Mouse (Mus musculus) urinary bladder, postnatal 25 days (tissue): ENCODE measurements at regions not wholly inside any gene's neighbourhood (a gene's known extent, or its start where the extent isn't known, plus 50 kb on each side); places are given as distances from the start of the nearest gene placed in this dataset.
A peak's percentile ranks its signal among the peaks of the same experiment; 100 is the strongest.

Experiments
- DNase-seq: peaks from one replicate; pipeline ENCODE4 v3.0.0; 2022; ENCODE audit warnings: low spot score

GRCm38 (mm10) chr4:105912296-105912695 is 122.6 kb downstream of the Gm12728 start:
- no peak for DNase-seq

- DNase-seq, result no peak
Observed at GRCm38 (mm10) chr4:105914996-105915395, 125.3 kb downstream of the Gm12728 start.

GRCm38 (mm10) chr4:105916229-105916628 is 126.6 kb downstream of the Gm12728 start:
- no peak for DNase-seq

- no peak for DNase-seq
Observed at GRCm38 (mm10) chr4:105924781-105925382, 135.2 kb downstream of the Gm12728 start.

GRCm38 (mm10) chr4:105925506-105925905 is 135.8 kb downstream of the Gm12728 start:
- no peak for DNase-seq

- DNase-seq, result no peak
Observed at GRCm38 (mm10) chr4:105929658-105930057, 140.0 kb downstream of the Gm12728 start.

GRCm38 (mm10) chr4:105934971-105935370 is 145.3 kb downstream of the Gm12728 start:
- no peak for DNase-seq

GRCm38 (mm10) chr4:105936755-105937514 is 147.3 kb downstream of the Gm12728 start:
- DNase-seq, result no peak

GRCm38 (mm10) chr4:105937587-105937986 is 147.9 kb downstream of the Gm12728 start:
- DNase-seq, result no peak

GRCm38 (mm10) chr4:105938886-105939285 is 149.2 kb downstream of the Gm12728 start:
- DNase-seq, result no peak

GRCm38 (mm10) chr4:105939636-105940199 is 150.0 kb downstream of the Gm12728 start:
- DNase-seq, result no peak

GRCm38 (mm10) chr4:105940891-105941290 is 151.2 kb downstream of the Gm12728 start:
- DNase-seq, result no peak

- DNase-seq, result peak; percentile 67
Observed at GRCm38 (mm10) chr4:105941785-105942184, 152.1 kb downstream of the Gm12728 start.

GRCm38 (mm10) chr4:105944962-105945361 is 155.3 kb downstream of the Gm12728 start:
- no peak for DNase-seq

- no peak for DNase-seq
Observed at GRCm38 (mm10) chr4:105945921-105946320, 156.3 kb downstream of the Gm12728 start.

GRCm38 (mm10) chr4:105948326-105948725 is 158.7 kb downstream of the Gm12728 start:
- no peak for DNase-seq

- DNase-seq, result no peak
Observed at GRCm38 (mm10) chr4:105952406-105952805, 162.7 kb downstream of the Gm12728 start.

GRCm38 (mm10) chr4:105956516-105956915 is 166.8 kb downstream of the Gm12728 start:
- DNase-seq, result no peak

GRCm38 (mm10) chr4:105958331-105958730 is 168.7 kb downstream of the Gm12728 start:
- no peak for DNase-seq

GRCm38 (mm10) chr4:105961686-105962360 is 172.2 kb downstream of the Gm12728 start:
- DNase-seq, result no peak

- DNase-seq, result no peak
Observed at GRCm38 (mm10) chr4:105962542-105962941, 172.9 kb downstream of the Gm12728 start.

- no peak for DNase-seq
Observed at GRCm38 (mm10) chr4:105968324-105968723, 178.7 kb downstream of the Gm12728 start.

GRCm38 (mm10) chr4:105969628-105970027 is 180.0 kb downstream of the Gm12728 start:
- DNase-seq, result no peak
